Mouse (Mus musculus) hindbrain, embryonic 14.5 days (tissue): ENCODE measurements at regions not wholly inside any gene's neighbourhood (a gene's known extent, or its start where the extent isn't known, plus 50 kb on each side); places are given as distances from the start of the nearest gene placed in this dataset.

Source experiments
- ATAC-seq: fragments of 200-750 bp; cut with Nextera tagmentation; 2 replicates; pipeline ENCODE4 v1.8.0; 2017; ENCODE audit warnings: moderate number of reproducible peaks, mild to moderate bottlenecking, moderate TSS enrichment, moderate library complexity; ENCODE audit not compliant: low FRiP score
- DNase-seq: peaks from one replicate; pipeline ENCODE4 v3.0.0-alpha.2; 2015; ENCODE audit warnings: low spot score
- H3K27ac ChIP-seq: fragments of 300-500 bp; sonication (generic); 2 replicates; pipeline ENCODE4 v1.5.1; 2014; ENCODE audit warnings: mild to moderate bottlenecking, moderate library complexity
- H3K27me3 ChIP-seq: fragments of 300-500 bp; sonication (generic); 2 replicates; pipeline ENCODE4 v1.6.1; 2014; ENCODE audit warnings: mild to moderate bottlenecking, low read length, mixed read lengths; ENCODE audit not compliant: control insufficient read depth, insufficient read depth
- H3K36me3 ChIP-seq: fragments of 300-500 bp; sonication (generic); replicated peaks from 2 replicates; pipeline ENCODE4 v1.6.1; 2014; ENCODE audit not compliant: control insufficient read depth, insufficient read depth
- H3K4me1 ChIP-seq: fragments of 300-500 bp; sonication (generic); replicated peaks from 2 replicates; pipeline ENCODE4 v1.6.1; 2014; ENCODE audit warnings: antibody characterized with exemption, low read length, mixed read lengths; ENCODE audit not compliant: control insufficient read depth, insufficient read depth
- H3K4me2 ChIP-seq: fragments of 300-500 bp; sonication (generic); replicated peaks from 2 replicates; pipeline ENCODE4 v1.6.1; 2014; ENCODE audit warnings: mild to moderate bottlenecking, moderate library complexity
- H3K4me3 ChIP-seq: fragments of 300-500 bp; sonication (generic); replicated peaks from 2 replicates; pipeline ENCODE4 v1.5.1; 2014; ENCODE audit warnings: mild to moderate bottlenecking, low read length
- H3K9ac ChIP-seq: fragments of 300-500 bp; sonication (generic); 2 replicates; pipeline ENCODE4 v1.6.1; 2014
- H3K9me3 ChIP-seq: fragments of 300-500 bp; sonication (generic); 2 replicates; pipeline ENCODE4 v1.6.1; 2016; ENCODE audit warnings: low read length; ENCODE audit not compliant: control insufficient read depth
- WGBS: fragments of 180-500 bp; shearing (Covaris S2); extraction: QIAGEN DNeasy Blood & Tissue Kit; methylation state at CpG from one replicate; pipeline ENCODE4 v1.1.7; 2014; 5-methylcytosine and 5-hydroxymethylcytosine counted together

DNA sequence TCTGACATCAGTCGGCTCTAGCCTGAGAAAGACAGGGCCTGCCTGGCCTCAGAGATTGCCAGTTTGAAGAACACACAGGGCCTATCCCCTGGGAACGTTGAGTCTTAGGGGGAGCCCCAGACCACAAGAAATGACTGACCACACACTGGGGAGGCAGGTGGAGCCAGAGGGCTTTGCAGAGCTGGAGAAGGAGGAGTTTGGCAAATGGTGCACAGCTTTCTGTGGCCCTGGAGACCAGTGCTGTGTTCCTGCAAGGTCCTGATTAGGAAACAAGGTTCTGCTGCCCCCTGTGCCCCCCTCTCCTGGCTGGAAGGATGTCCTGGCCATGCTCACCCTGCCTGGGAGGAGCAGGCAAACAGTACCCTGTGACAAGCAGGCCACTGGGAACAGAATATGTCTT lies 82.2 kb upstream of the 1600014C23Rik start:
- no peak overlapping the region for H3K4me3 ChIP-seq
- no peaks in the 10 kb centered on the region for H3K27me3 ChIP-seq
- H3K9ac ChIP-seq: no peak overlapping the region
- no peaks in the 10 kb centered on the region for H3K4me1 ChIP-seq
- no peak for ATAC-seq
- no peaks in the 10 kb centered on the region for H3K9me3 ChIP-seq
- DNase-seq: no peak
- H3K36me3 ChIP-seq: no peaks in the 10 kb centered on the region
- no peak overlapping the region for H3K4me2 ChIP-seq
- WGBS: 50% methylated on average over 2 of the region's 2 CpGs
- H3K27ac ChIP-seq: no peak overlapping the region

GRCm38 (mm10) chr17:45815341-45815740 lies 81.7 kb upstream of the 1600014C23Rik start:
- H3K36me3 ChIP-seq: no peaks in the 10 kb centered on the region
- H3K9me3 ChIP-seq: no peaks in the 10 kb centered on the region
- no peak overlapping the region for H3K27ac ChIP-seq
- H3K4me3 ChIP-seq: no peak overlapping the region
- H3K27me3 ChIP-seq: no peaks in the 10 kb centered on the region
- H3K9ac ChIP-seq: no peak overlapping the region
- H3K4me2 ChIP-seq: no peak overlapping the region
- 48% methylated on average over 7 of the region's 7 CpGs for WGBS
- ATAC-seq: no peak
- H3K4me1 ChIP-seq: no peaks in the 10 kb centered on the region
- DNase-seq: no peak

DNA sequence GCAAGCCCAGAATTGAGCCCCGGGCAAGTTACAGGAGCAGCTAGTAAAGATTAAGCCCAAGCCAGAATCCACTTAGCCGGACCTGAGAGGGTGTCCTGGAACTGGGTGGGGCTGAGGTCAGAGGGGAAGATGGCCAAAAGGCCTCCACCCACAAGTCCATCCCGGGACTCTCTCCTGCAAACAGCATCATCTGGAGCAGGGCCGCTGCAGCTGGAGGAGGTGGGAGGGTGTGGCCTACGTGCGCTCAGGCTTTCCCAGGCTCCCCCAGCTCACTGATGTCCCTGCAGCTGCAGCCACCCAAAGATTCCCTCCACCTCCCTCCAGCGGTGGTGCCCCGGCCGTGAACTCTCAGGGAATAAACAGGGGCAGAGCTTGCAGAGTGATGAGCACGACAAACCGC lies 80.9 kb upstream of the 1600014C23Rik start:
- H3K36me3 ChIP-seq: no peaks in the 10 kb centered on the region
- no peaks in the 10 kb centered on the region for H3K9me3 ChIP-seq
- H3K4me3 ChIP-seq: no peak overlapping the region
- ATAC-seq (no peak), DNase-seq (no peak)
- WGBS: 24% methylated on average over 11 of the region's 11 CpGs
- H3K27ac ChIP-seq: no peak overlapping the region
- no peaks in the 10 kb centered on the region for H3K27me3 ChIP-seq
- no peaks in the 10 kb centered on the region for H3K4me1 ChIP-seq
- no peak overlapping the region for H3K9ac ChIP-seq
- no peak overlapping the region for H3K4me2 ChIP-seq

DNA sequence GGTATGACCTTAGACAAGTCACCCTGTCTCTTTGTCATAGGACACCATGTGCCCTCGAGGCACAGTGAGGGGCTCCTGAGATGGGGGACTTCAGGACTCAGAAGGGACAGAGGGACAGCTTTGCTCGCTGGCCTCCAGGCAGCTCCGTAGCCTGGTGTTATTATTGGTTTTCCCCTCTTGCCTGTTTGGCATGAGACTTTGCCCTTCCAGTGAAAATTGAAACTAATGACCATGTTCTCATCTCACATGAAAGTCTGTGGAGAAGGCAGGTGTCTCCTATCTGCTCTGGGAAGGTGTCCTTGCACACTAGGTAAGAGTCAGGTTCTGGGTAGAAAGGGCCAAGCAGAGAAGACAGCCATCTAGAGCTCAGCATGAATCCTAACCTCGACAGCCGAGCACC lies 80.3 kb upstream of the 1600014C23Rik start:
- Histone ChIP-seq H3K9me3 (no peaks in the 10 kb centered on the region), H3K27me3 (no peaks in the 10 kb centered on the region), H3K36me3 (no peaks in the 10 kb centered on the region), H3K27ac (no peak overlapping the region), H3K9ac (no peak overlapping the region), H3K4me3 (no peak overlapping the region), H3K4me2 (no peak overlapping the region), H3K4me1 (no peaks in the 10 kb centered on the region)
- 73% methylated on average over 5 of the region's 5 CpGs for WGBS
- no peak for DNase-seq
- no peak for ATAC-seq

GRCm38 (mm10) chr17:45812289-45812955 lies 78.8 kb upstream of the 1600014C23Rik start:
- no peaks in the 10 kb centered on the region for H3K9me3 ChIP-seq
- H3K36me3 ChIP-seq: no peaks in the 10 kb centered on the region
- H3K4me1 ChIP-seq: 0 out of 2 replicates have a peak, but pooled peaks cover 2% of the 10 kb centered on the region
- no peak overlapping the region for H3K4me3 ChIP-seq
- ATAC-seq (no peak), DNase-seq (no peak)
- H3K27me3 ChIP-seq: no peaks in the 10 kb centered on the region
- 79% methylated on average over 9 of the region's 9 CpGs for WGBS
- H3K4me2 ChIP-seq: no peak overlapping the region
- no peak overlapping the region for H3K9ac ChIP-seq
- no peak overlapping the region for H3K27ac ChIP-seq

- Histone ChIP-seq H3K4me3 (no peak overlapping the region), H3K4me2 (no peak overlapping the region), H3K9me3 (no peaks in the 10 kb centered on the region), H3K27ac (no peak overlapping the region), H3K4me1 (0 out of 2 replicates have a peak, but pooled peaks cover 7% of the 10 kb centered on the region), H3K27me3 (no peaks in the 10 kb centered on the region), H3K9ac (no peak overlapping the region), H3K36me3 (no peaks in the 10 kb centered on the region)
- DNase-seq: no peak
- 81% methylated on average over 11 of the region's 11 CpGs for WGBS
- no peak for ATAC-seq
Measured at GRCm38 (mm10) chr17:45811632-45812221, 78.1 kb upstream of the 1600014C23Rik start.

GRCm38 (mm10) chr17:45809728-45810127 lies 76.1 kb upstream of the 1600014C23Rik start:
- no peaks in the 10 kb centered on the region for H3K9me3 ChIP-seq
- H3K27me3 ChIP-seq: 0 out of 2 replicates have a peak, but pooled peaks cover 13% of the 10 kb centered on the region
- H3K4me2 ChIP-seq: no peak overlapping the region
- DNase-seq (no peak), ATAC-seq (no peak)
- no peak overlapping the region for H3K27ac ChIP-seq
- H3K9ac ChIP-seq: no peak overlapping the region
- no peaks in the 10 kb centered on the region for H3K36me3 ChIP-seq
- 91% methylated on average over 6 of the region's 6 CpGs for WGBS
- peaks cover 13% of the 10 kb centered on the region; the same call in 1 of the 2 replicates for H3K4me1 ChIP-seq
- no peak overlapping the region for H3K4me3 ChIP-seq

GRCm38 (mm10) chr17:45808374-45808773 lies 74.7 kb upstream of the 1600014C23Rik start:
- no peaks in the 10 kb centered on the region for H3K36me3 ChIP-seq
- ATAC-seq (no peak), DNase-seq (no peak)
- H3K4me2 ChIP-seq: no peak overlapping the region
- no peaks in the 10 kb centered on the region for H3K9me3 ChIP-seq
- no peak overlapping the region for H3K4me3 ChIP-seq
- H3K9ac ChIP-seq: no peak overlapping the region
- no peak overlapping the region for H3K27ac ChIP-seq
- 0 out of 2 replicates have a peak, but pooled peaks cover 13% of the 10 kb centered on the region for H3K27me3 ChIP-seq
- peaks cover 13% of the 10 kb centered on the region; the same call in 1 of the 2 replicates for H3K4me1 ChIP-seq
- 69% methylated on average over 4 of the region's 4 CpGs for WGBS

DNA sequence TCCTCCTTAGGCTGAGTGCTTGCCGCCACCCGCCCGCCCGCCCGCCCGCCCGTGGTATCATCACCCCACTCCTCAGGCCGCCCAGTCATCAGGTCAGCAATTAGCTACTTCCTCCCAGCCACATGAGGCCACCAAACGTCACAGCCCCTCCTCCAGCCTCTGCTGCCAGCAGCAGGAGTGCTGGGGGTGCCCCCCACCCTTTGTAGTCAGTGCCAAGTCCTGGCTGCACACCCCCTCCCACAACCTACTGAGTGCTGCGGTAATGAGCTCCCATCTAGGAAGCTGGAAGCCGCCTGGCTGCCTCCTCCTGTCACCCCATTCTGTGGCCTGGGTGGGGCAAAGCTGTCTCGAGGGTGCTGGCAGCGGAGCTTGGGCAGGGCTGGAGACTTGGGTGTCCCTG lies 73.8 kb upstream of the 1600014C23Rik start:
- 64% methylated on average over 10 of the region's 13 CpGs for WGBS
- no peak overlapping the region for H3K9ac ChIP-seq
- no peaks in the 10 kb centered on the region for H3K36me3 ChIP-seq
- H3K27ac ChIP-seq: no peak overlapping the region
- DNase-seq (no peak), ATAC-seq (peak; percentile 44; the same call in 1 of the 2 replicates)
- H3K27me3 ChIP-seq: 0 out of 2 replicates have a peak, but pooled peaks cover 13% of the 10 kb centered on the region
- no peak overlapping the region for H3K4me2 ChIP-seq
- no peaks in the 10 kb centered on the region for H3K9me3 ChIP-seq
- H3K4me3 ChIP-seq: no peak overlapping the region
- peaks cover 13% of the 10 kb centered on the region; the same call in 1 of the 2 replicates for H3K4me1 ChIP-seq
